Mouse (Mus musculus) spleen, postnatal 4 days (tissue): ENCODE results near the gene Gtdc1.
"Not testable (repeated sequence)": the region's sequence is repeated elsewhere in the genome, so short reads cannot be mapped to it uniquely, and the experiment has no call there.

Experiments
- DNase-seq, 2 experiments: peaks; one replicate each; pipeline ENCODE4 v3.0.0; 2022; ENCODE audit warnings: low spot score in 2 of 2

The Gtdc1 gene

DNA sequence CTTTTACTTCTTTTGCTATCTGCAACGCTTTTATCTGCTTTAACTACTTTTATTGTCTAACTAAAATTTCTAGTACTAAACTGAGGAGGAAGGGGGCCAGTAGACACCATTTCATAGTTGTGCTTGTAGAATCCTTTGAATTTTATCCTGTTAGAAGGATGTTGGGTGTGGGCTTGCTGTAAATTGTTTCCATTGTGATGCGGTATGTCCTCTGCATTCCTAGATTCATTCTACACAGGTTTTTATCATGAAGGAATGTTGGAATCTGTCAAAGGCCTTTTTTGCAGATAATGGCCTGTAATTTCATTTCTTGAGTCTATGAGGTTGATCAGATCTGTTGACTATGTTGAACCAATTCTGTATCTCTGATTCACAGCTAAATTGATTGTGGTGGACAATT lies 146.5 kb downstream of the Gtdc1 start:
- DNase-seq: no peak

DNA sequence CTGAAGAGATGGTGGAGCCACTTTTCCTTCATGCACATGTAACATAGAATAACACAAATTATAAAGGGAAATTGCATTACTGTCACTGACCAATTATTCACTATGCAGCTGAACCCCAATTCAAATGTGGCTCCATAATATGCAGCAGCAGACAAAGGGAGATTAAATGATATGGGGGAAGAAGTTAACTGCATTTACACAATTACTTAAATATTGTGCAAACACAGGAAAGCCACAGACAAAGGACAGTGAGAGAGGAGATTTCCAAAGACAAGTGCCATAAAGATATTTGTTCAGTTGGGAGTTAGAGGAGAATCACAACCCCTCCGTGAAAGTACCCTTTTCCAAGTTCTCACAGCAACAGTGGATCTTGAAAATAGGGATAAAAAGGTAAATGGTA lies 163.6 kb downstream of the Gtdc1 start:
- no peak for DNase-seq

DNA sequence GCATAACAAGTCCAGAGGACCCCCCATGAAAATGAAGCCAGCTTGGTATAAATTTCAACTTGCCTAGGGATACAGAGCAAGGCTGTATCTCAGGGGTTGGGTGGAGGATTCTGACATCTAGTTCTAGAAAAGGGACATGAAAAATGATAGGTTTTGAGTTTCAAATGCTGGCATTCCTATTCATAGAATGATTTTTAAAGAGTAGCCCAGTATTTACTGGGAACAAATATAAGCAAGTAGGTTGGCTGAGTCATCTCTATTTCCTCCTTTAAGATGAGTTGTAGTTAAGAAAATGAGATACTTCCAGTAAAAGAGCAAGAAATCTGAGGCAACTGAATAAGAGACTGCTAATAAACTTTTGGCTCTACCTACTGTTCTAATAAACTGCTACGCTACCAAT lies 190.8 kb downstream of the Gtdc1 start:
- no peak for DNase-seq

DNA sequence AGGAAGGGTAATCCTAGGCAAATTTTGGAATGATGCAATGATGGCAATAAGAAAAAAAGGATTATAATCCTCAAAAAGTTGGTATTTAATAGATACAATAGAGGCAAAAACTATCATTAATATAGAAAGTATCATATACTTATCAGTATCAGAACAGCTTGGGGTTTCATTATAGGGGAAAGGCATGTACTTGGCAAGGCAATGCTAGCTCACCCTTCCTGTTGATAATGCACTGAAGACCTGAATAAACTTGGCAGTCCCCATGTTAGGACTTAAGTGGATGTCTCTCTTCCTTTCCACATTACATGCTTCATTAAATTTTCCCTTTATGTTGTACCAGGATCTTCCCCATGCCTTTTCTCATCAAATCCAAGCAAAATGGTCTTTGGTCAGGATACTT lies 206.0 kb downstream of the Gtdc1 start:
- DNase-seq: no peak

DNA sequence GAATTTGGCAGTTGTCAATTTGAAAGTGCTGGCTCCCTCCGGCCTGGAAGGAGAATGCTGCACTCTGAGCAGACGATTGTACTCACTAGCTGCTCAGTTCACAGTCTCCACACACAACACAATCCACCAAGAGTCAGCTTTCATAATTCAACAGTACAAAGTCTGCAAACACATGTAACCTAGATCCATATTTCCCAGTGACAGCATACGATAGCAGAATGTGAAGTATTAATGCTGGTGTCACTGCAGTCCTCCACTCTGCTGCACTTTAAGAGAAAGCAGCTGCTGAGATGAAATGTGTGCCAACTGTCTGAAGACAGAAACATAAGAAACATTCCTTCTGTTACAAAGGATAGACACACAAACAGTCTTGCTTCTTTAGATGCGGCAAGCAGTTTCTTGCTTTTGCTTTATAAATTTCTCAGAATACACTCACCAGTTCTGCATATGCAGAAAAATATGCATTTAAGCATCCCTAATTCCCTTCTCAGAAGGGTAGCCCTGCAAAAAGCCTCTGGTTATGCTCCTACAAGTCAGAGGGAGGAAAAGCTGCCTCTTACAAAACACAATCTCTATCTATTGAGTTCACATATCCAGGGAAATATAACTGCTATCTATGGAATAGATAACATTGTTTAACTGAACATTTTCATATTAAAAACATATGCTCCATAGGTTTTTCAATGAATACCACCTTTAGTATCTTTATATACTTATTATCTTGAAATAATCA lies 221.4 kb downstream of the Gtdc1 start:
- DNase-seq: no peak

DNA sequence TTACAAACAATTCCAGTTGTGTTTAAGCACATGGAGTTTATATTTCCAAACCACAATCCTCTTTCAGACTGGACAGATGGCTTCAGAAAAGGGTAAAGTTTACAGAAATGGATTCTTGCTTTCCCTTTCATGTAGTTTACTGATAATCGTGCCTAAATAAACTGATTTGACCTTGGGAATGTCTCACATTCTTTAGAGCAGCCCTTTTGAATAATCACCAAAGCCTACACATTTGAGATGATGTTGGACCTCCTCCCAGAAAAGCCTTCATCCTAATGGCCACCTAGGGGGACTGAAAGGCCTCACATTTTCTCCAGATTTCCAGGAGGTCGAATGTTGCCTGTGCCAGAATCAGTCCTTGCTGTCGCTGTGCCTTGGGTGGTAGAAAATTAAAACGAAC lies 227.2 kb downstream of the Gtdc1 start:
- no peak for DNase-seq

DNA sequence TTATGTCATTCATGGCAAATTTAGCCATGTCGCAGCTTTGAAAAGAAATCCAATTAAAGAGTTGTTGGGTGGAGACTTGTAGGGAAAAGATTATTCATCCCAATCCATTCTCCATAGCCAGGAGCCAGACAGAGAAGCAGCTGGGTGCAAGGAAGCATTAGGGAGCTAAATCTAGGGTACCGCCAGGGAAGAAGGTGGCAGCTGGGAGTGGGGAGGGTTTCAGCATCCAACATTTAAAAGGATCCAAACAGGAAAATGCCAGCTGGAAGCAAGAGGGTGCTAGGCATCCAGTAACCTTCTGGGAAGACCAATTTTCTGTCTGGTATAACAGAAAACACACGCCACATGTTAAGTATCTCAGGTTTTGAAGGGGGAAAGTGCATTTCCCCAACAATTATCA lies 231.0 kb downstream of the Gtdc1 start:
- DNase-seq: no peak

DNA sequence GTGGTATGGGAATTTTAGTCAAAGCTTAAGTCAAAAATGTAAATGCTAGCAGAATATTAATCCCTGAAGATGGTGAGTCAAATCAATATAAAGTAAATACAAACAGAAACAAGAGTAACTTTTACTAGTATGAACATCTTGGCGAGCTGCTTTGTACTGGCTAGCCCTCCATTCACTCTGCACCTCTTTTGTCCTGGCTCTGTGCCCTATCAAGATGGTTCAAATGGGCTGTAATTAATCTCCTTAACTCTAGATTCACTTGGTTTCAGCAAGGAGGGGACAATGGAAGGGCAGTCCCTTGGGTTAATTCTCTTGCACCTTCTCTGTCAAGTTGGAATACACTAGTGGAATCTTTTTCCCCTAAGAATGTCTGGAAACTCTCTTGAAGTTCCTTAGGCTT lies 233.6 kb downstream of the Gtdc1 start:
- DNase-seq: no peak

DNA sequence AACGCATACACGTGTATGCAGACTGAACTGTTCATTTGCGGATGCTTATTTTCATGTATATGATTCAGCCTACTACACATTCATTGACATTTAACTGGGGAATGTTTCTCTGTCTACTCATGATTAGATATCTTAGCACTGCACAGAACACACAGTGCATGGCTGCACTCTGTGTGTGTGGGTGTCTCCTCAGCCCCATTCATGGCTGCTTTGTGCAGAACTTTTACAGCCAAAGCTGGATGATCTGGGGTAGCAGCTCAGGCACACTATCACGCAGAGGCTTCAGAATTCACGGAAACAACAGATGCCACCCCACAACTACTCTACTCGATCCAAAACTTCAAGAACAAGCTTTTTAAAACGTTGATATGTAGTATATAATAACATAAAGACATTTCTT lies 263.4 kb downstream of the Gtdc1 start:
- DNase-seq: no peak

DNA sequence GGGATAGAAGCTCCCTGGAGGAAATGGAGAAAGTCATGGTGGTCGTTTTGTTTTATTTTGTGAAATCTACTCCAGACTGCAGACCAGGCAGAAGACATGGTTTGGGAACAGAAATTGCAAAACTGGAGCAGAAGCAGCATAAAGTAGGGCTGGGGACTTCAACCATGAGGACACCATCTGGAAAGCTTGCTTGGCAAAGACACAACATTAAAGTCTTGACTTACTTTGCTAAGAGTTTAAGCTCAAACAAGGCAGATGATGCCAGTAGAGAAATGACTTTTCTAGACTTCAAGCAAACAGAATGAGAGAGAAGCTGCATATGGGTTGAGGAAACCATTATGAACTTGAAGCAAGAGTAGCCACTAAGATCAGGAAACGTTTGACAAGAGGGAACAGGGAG lies 267.6 kb downstream of the Gtdc1 start:
- DNase-seq: no peak

DNA sequence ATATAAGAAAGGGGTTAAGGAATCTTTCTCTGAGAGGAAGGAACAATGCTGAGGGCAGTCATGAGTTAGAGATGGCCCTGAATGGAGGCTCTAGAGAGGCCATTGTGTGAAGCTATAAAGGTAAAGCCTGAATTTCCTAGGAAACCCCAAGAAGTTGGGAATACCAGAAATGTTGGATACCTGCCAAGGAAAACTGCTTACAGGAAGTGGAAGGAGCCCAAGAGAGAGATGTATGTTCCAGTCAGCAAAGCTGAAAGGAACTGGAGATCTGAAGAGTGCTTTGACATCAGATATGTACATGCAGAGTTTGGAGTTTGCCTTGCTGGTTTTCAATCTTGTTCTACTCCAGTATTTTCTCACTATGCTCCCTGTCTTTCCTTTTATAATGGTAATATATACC lies 268.4 kb downstream of the Gtdc1 start:
- no peak for DNase-seq

DNA sequence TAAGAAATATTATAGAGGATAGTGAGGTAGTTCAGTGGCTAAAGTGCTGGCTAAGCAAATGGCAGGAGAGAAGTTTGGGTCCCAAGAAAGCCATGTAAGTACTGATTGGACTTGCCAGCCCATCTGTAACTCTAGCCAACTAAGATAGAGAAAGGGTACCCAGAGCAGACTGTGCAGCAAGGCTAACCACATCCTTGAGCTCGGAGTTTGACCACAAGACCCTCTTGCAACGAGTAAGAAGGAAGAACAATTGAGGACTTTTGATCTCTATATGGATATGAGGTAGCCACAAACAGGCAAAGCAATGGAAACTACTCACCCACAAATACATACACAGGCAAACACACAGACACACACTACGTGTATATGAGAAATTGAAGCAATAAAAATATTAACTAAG lies 278.9 kb downstream of the Gtdc1 start:
- no peak for DNase-seq

DNA sequence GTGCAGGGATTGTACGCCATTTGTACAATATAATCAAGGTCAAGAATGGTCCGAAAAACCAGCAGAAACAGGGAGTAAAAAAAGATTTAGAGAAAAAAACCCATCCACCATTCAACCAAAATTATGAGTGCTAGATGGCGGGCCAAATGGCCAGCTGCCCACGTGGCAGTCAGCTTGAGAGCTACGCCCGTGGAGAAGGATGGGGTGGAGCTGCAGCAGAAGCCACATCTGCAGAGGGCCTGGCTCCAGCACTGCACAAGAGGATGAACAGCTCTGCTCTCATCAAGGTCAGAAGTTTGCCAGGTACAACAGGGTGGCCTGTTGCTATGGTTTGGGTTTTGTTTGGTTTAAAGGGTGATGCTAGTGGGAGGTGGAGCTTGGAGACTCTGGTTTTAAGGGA lies 281.1 kb downstream of the Gtdc1 start:
- no peak for DNase-seq

DNA sequence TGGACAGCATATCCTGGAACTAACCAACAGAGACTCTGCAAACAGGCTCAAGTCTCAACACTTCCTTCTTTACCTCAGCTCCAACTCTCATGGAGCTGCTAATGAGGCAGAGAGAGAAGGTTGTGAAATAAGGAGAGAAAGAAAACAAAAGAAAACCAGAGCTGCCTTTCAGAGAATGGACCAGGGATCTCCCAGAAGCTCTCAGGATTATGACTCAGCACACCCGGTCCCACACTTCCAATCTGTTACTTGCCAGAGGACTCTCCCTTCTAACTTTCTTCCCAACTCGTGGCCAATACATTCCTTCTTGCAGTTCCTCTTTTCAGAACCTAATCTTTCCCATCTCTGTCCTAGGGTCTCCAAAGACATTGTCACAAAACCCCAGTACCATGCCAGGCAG lies 288.1 kb downstream of the Gtdc1 start:
- no peak for DNase-seq

DNA sequence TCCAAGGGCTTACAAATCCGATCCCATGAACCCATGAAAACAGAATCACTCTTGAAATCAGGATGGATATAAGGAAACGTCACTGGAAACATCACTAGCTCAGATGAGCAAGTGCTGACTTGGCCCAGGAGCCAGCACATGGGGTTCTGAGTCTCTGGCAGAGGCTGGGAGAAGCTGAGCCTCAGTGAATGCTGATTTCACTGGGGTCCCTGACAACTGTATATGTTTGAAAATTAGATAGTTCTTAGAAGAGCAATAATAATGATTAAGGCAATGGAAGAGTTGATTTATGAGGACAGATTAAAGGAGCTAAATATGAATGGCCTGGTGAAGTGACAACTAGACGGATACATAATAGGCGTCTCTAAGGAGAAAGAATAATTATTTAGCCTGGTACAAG lies 289.3 kb downstream of the Gtdc1 start:
- DNase-seq: no peak

DNA sequence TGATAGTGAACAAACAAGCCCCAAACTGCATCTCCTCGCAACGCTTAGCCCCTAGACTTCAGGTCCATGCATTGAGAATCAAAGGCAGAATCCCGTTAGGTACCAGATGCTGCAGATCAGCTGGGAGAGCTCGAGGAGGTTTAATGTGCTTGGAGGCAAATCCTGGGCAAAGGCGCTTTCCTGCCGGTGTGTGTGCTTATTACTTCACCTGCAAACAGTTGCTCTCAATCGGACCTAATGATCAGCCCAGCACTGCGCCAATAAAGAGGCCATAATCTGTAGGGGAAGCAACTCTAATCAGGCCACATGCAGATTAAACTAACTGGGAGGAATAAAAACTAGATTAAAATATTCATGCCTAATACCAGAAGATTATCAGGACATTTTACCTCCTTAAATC lies 293.5 kb downstream of the Gtdc1 start:
- DNase-seq: no peak

DNA sequence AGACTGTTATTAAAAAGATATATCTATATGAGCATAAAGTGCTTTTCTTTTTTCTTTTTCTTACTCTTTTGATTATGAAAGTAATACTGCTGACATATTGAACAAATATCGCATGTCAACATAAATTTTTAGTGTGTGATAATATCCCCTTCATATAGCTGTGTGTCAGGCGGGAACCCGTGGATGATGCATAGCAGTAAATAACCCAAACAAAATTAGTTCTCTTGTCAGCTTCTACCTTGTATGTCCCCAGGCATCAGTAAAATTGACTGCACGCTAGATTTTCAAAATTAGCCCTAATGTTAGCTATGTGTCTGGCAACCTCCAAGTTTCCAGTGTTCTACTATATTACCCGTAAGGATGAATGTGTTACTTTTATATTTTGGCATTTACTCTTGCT lies 294.4 kb downstream of the Gtdc1 start:
- DNase-seq: no peak

DNA sequence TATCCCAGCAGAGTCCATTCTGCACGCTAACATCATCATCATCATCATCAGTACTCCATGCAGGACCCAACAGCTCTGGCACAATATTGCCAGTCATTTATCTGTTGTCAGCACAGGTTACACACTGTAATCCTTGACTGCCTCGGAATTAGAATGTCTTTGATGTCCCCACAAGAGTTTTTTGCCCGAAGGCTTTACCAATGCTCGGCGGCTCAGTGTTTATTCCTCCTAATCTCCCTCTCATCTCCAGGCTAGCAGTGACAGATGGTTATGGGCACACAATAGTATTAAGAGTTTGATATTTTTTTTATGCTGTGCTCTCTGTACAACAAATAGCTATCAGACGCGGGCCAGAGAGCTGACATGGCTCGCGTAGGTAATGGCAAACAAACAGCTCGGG lies 294.9 kb downstream of the Gtdc1 start:
- DNase-seq: no peak

DNA sequence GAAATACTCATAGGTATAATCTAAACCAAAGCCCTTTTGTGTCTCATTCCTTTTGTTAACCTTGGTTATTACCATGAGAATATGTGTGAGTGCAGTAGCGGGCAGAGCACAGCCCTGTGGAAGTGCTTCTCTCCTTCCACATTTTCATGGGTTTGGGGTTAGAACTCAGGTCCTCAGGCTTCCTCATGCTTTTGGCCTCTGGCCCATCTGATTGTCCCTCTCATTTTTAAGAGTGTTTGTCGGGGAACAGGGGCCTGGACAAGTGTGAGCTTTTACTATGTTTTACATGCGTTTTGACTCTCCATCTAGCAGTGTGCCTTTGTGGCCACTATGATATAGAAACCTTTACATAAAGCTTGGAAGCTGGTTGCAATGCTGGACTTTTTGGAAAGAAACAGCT lies 296.4 kb downstream of the Gtdc1 start:
- DNase-seq: no peak

DNA sequence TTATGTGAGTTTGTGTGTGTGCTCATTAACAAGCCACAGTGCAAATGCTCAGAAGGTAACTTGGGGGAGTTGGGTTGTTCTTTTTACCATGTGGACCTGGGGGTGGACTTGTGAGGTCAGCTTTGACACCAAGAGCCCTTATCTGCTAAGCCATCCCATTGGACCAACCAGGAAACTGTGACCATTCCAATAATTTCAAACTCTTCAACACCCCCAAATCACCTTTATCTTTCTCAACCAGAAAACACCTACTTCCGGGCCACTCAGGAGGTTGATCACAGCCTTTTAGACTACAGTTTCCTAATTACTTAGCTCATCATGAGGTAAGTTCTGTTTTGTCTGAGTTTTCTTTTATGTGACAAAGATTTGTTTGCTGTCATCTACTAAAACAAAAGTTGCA lies 298.7 kb downstream of the Gtdc1 start:
- no peak for DNase-seq

DNA sequence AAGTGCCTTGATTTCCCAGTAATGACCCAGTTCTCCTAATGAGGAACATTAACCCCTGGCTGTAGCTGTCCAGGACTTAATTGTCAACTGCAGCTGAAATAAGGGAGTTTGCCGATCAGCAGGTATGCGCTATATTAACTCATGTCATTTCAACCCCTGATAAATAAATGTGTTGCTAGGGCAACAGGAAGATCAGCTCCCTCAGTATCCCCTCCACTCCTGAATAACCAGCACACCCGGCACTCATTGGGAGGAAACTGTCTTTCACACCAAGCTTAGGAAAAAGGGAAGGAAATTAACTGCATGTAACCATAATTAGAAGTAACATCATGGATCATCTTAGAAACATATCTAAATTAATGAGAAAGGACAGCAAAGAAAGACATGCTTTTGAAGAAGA lies 302.3 kb downstream of the Gtdc1 start:
- no peak for DNase-seq

DNA sequence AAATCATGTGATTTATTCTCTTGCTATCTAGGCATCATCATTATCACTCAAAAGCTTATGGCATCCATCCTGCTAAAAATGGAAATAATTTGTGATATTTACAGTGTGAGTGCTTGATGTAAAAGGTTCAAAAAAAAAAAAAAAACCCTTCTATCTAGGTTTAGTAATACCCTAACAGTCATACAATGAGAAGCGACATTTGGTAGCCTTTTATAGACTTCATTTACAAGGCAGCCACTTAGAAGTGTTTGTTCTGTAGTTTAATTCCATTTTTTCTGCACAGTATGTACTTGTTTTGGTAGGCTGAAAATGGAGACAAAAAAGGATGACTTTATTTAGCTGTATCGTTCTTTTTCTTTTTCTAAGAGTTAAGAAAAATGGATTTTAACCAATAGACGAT lies 305.0 kb downstream of the Gtdc1 start:
- DNase-seq: no peak

DNA sequence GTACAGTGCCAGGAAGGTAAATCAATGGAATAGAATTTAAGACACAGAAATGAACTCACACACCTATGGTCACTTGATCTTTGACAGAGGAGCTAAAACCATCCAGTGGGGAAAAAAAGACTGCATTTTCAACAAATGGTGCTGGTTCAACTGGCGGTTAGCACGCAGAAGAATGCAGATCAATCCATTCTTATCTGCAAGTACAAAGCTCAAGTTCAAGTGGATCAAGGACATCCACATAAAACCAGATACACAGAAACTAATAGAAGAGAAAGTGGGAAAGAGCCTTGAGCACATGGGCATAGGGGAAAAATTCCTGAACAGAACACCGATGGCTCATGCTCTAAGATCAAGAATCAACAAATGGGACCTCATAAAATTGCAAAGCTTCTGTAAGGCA lies 327.8 kb downstream of the Gtdc1 start:
- not testable (repeated sequence) for DNase-seq

DNA sequence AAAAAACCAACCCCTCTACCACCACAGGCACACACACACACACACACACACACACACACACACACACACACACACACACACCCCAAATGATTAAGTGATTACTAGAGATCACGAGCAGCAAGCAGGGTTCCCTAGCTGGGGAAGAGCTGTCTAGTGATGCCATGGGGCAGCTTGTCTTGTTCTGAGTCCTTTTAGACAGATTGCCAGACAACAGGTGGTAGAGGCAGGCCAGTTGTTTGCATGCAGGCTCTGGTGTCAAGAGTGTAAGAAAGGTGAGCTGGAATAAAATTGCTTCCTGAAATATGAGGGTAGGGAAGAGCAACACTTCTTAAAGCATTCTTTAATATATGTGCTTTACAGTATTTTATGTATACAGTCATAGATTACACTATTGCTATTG lies 333.2 kb downstream of the Gtdc1 start:
- no peak for DNase-seq

DNA sequence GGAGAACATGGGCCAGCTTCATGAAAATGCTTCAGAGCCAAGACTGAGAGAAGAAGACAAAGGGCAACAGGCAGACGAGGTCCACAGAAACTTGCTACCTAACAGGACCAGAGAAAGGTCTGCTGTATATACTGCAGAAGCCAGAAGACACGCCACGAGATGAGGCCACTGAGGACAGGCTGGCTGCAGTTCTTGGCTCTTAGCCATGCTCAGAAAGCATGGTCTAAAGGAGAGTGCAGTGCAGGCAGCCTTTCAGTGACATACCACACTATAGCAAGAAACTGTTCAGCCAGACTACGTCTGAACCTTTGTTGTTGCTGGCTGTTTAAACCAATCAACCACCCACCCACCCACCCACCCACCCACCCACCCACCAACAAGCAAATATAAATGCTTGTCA lies 336.6 kb downstream of the Gtdc1 start:
- DNase-seq: no peak
